Mouse (Mus musculus) lung, embryonic 15.5 days (tissue): ENCODE results near the gene Lbx2. TPM values are rescaled to one million over a fixed set of nuclear protein-coding genes. Genes with fewer than 3 reads are reported as not detected.

ENCODE experiments used
- ATAC-seq: fragments of 200-750 bp; cut with Nextera tagmentation; 2 replicates; pipeline ENCODE4 v1.8.0; 2017; ENCODE audit warnings: moderate number of reproducible peaks, borderline replicate concordance; ENCODE audit not compliant: low FRiP score, low TSS enrichment; ENCODE audit errors: extremely low read depth
- H3K27ac ChIP-seq: fragments of 300-500 bp; sonication (generic); 2 replicates; pipeline ENCODE4 v1.5.1; 2015; ENCODE audit warnings: moderate library complexity, mild to moderate bottlenecking, inconsistent platforms
- H3K27me3 ChIP-seq: fragments of 300-500 bp; sonication (generic); 2 replicates; pipeline ENCODE4 v1.6.1; 2015; ENCODE audit warnings: inconsistent platforms
- H3K36me3 ChIP-seq: fragments of 300-500 bp; sonication (generic); 2 replicates; pipeline ENCODE4 v1.6.1; 2015; ENCODE audit warnings: inconsistent platforms
- H3K4me1 ChIP-seq: fragments of 300-500 bp; sonication (generic); 2 replicates; pipeline ENCODE4 v1.6.1; 2015; ENCODE audit warnings: inconsistent platforms
- H3K4me2 ChIP-seq: fragments of 300-500 bp; sonication (generic); 2 replicates; pipeline ENCODE4 v1.6.1; 2015; ENCODE audit warnings: inconsistent platforms, mild to moderate bottlenecking, moderate library complexity
- H3K4me3 ChIP-seq: fragments of 300-500 bp; sonication (generic); 2 replicates; pipeline ENCODE4 v1.5.1; 2015; ENCODE audit warnings: mild to moderate bottlenecking, inconsistent platforms
- H3K9ac ChIP-seq: fragments of 300-500 bp; sonication (generic); 2 replicates; pipeline ENCODE4 v1.6.1; 2015; ENCODE audit warnings: inconsistent platforms
- H3K9me3 ChIP-seq: fragments of 300-500 bp; sonication (generic); 2 replicates; pipeline ENCODE4 v1.6.1; 2016; ENCODE audit warnings: inconsistent platforms
- WGBS: fragments of 180-500 bp; shearing (Covaris S2); methylation state at CpG from one replicate; pipeline ENCODE4 v1.1.7; 2015; 5-methylcytosine and 5-hydroxymethylcytosine counted together
- polyA plus RNA-seq: library from polyadenylated mRNA; unstranded; fragments of >200 nt; fragmentation: Nextera tagmentation; extraction: Ambion mirVana; gene quantifications from 2 replicates; pipeline ENCODE4 v1.2.1, GENCODE M21; 2015

Lbx2 gene
- polyA plus RNA-seq, 1 experiment from 2014 or later = 0.31 TPM

GRCm38 (mm10) chr6:83101688-83102556 is 15.8 kb downstream of the Lbx2 start:
- Histone ChIP-seq H3K36me3 (0 out of 2 replicates have a peak, but pooled peaks cover 3% of the 10 kb centered on the region), H3K9me3 (no peaks in the 10 kb centered on the region), H3K27me3 (no peaks in the 10 kb centered on the region), H3K4me3 (peak overlapping the region; percentile 65), H3K9ac (peak overlapping the region; percentile 71), H3K27ac (peak overlapping the region; percentile 81), H3K4me1 (peaks cover 18% of the 10 kb centered on the region), H3K4me2 (peak overlapping the region; percentile 97)
- peak; percentile 81 for ATAC-seq
- WGBS = under 1% methylated on average over 73 of the region's 74 CpGs

GRCm38 (mm10) chr6:83103130-83103650 is 17.0 kb downstream of the Lbx2 start:
- ATAC-seq = no peak
- 48% methylated on average over 11 of the region's 11 CpGs for WGBS
- no peaks in the 10 kb centered on the region for H3K9me3 ChIP-seq
- peak overlapping the region; percentile 71; the same call in 1 of the 2 replicates for H3K9ac ChIP-seq
- H3K27me3 ChIP-seq = no peaks in the 10 kb centered on the region
- peak overlapping the region; percentile 97 for H3K4me2 ChIP-seq
- 0 out of 2 replicates have a peak, but pooled peaks cover 3% of the 10 kb centered on the region for H3K36me3 ChIP-seq
- H3K4me1 ChIP-seq = peaks cover 24% of the 10 kb centered on the region
- no peak overlapping the region for H3K27ac ChIP-seq
- H3K4me3 ChIP-seq = peak overlapping the region; percentile 65; the same call in 1 of the 2 replicates

- ATAC-seq = no peak
- H3K4me2 ChIP-seq = no peak overlapping the region
- peaks cover 27% of the 10 kb centered on the region for H3K4me1 ChIP-seq
- H3K9me3 ChIP-seq = no peaks in the 10 kb centered on the region
- no peak overlapping the region for H3K27ac ChIP-seq
- H3K9ac ChIP-seq = no peak overlapping the region
- H3K27me3 ChIP-seq = no peaks in the 10 kb centered on the region
- H3K36me3 ChIP-seq = 0 out of 2 replicates have a peak, but pooled peaks cover 3% of the 10 kb centered on the region
- WGBS = 74% methylated on average over 4 of the region's 4 CpGs
- H3K4me3 ChIP-seq = no peak overlapping the region
These were observed 18.0 kb downstream of the Lbx2 start for GRCm38 (mm10) chr6:83104158-83104557.

- Histone ChIP-seq H3K27ac (no peak overlapping the region), H3K9me3 (no peaks in the 10 kb centered on the region)
These were observed 21.6 kb downstream of the Lbx2 start for GRCm38 (mm10) chr6:83107566-83108400.

GRCm38 (mm10) chr6:83108762-83109668 is 22.8 kb downstream of the Lbx2 start, which contains the start of gene Mrpl53:
Gene Mrpl53, plus strand, starts transcription at chr6:83109040.
- ATAC-seq = peak; percentile 91
- WGBS = under 1% methylated on average over 76 of the region's 76 CpGs
- peak within 1 kb of the TSS; percentile 75 for H3K27ac ChIP-seq

More at GRCm38 (mm10) chr6:83107566-83108400, 21.6 kb downstream of the Lbx2 start:
- H3K4me2 ChIP-seq = peak overlapping the region; percentile 88
- WGBS = 36% methylated on average over 13 of the region's 13 CpGs
- no peak for ATAC-seq
- peak overlapping the region; percentile 95 for H3K4me3 ChIP-seq
- peaks cover 28% of the 10 kb centered on the region for H3K4me1 ChIP-seq
- H3K27me3 ChIP-seq = no peaks in the 10 kb centered on the region
- H3K9ac ChIP-seq = 0 out of 2 replicates have a peak overlapping the region, but pooled peaks have one; percentile 88
- 0 out of 2 replicates have a peak, but pooled peaks cover 15% of the 10 kb centered on the region for H3K36me3 ChIP-seq

GRCm38 (mm10) chr6:83111510-83112136 is 25.5 kb downstream of the Lbx2 start:
- no peak overlapping the region for H3K27ac ChIP-seq

More at GRCm38 (mm10) chr6:83108762-83109668, 22.8 kb downstream of the Lbx2 start, which contains the start of gene Mrpl53:
- Histone ChIP-seq H3K9ac (peak within 1 kb of the TSS; percentile 88), H3K27me3 (no peaks in the 10 kb centered on the region), H3K4me1 (peaks cover 20% of the 10 kb centered on the region), H3K4me3 (peak within 1 kb of the TSS; percentile 95), H3K4me2 (peak within 1 kb of the TSS; percentile 88), H3K9me3 (no peaks in the 10 kb centered on the region), H3K36me3 (0 out of 2 replicates have a peak, but pooled peaks cover 15% of the 10 kb centered on the region)

GRCm38 (mm10) chr6:83115011-83115671 is 29.0 kb downstream of the Lbx2 start, which contains the start of gene Mogs:
Gene Mogs, plus strand, starts transcription at chr6:83115496.
- Histone ChIP-seq H3K27me3 (no peaks in the 10 kb centered on the region), H3K9ac (peak within 1 kb of the TSS; percentile 96), H3K9me3 (no peaks in the 10 kb centered on the region), H3K27ac (peak within 1 kb of the TSS; percentile 84), H3K4me1 (peaks cover 34% of the 10 kb centered on the region), H3K4me3 (peak within 1 kb of the TSS; percentile 94), H3K36me3 (peaks cover 38% of the 10 kb centered on the region), H3K4me2 (peak within 1 kb of the TSS; percentile 96)
- ATAC-seq = peak; percentile 87
- WGBS = 1% methylated on average over 47 of the region's 58 CpGs

More at GRCm38 (mm10) chr6:83111510-83112136, 25.5 kb downstream of the Lbx2 start:
- Histone ChIP-seq H3K9me3 (no peaks in the 10 kb centered on the region), H3K4me3 (no peak overlapping the region), H3K36me3 (0 out of 2 replicates have a peak, but pooled peaks cover 12% of the 10 kb centered on the region), H3K4me1 (peaks cover 37% of the 10 kb centered on the region), H3K4me2 (no peak overlapping the region), H3K27me3 (no peaks in the 10 kb centered on the region), H3K9ac (no peak overlapping the region)
- no peak for ATAC-seq
- 85% methylated on average over 4 of the region's 4 CpGs for WGBS

- H3K4me3 ChIP-seq = peak overlapping the region; percentile 94
- H3K9ac ChIP-seq = peak overlapping the region; percentile 96
- H3K4me1 ChIP-seq = peaks cover 37% of the 10 kb centered on the region
- WGBS = under 1% methylated on average over 48 of the region's 48 CpGs
- H3K27me3 ChIP-seq = no peaks in the 10 kb centered on the region
- no peaks in the 10 kb centered on the region for H3K9me3 ChIP-seq
- peak overlapping the region; percentile 96 for H3K4me2 ChIP-seq
- ATAC-seq = peak; percentile 43
- peak overlapping the region; percentile 84 for H3K27ac ChIP-seq
- H3K36me3 ChIP-seq = peaks cover 32% of the 10 kb centered on the region
These were observed 29.7 kb downstream of the Lbx2 start for GRCm38 (mm10) chr6:83115682-83116372.

GRCm38 (mm10) chr6:83116373-83117164 is 30.4 kb downstream of the Lbx2 start:
- Histone ChIP-seq H3K4me1 (peaks cover 37% of the 10 kb centered on the region), H3K9me3 (no peaks in the 10 kb centered on the region), H3K9ac (peak overlapping the region; percentile 96), H3K36me3 (peaks cover 26% of the 10 kb centered on the region), H3K27ac (peak overlapping the region; percentile 84; the same call in 1 of the 2 replicates), H3K4me2 (peak overlapping the region; percentile 96), H3K27me3 (no peaks in the 10 kb centered on the region), H3K4me3 (peak overlapping the region; percentile 94)
- WGBS = 63% methylated on average over 11 of the region's 11 CpGs
- ATAC-seq = no peak
